Mouse (Mus musculus) heart, postnatal 0 days (tissue): ENCODE measurements around the gene Timp2.

Experiments used
- CTCF ChIP-seq: IDR thresholded peaks from 2 replicates; pipeline ENCODE4 v1.5.1; 2016; ENCODE audit warnings: antibody characterized with exemption, control low read depth, low read depth
- EP300 ChIP-seq: IDR thresholded peaks from 2 replicates; pipeline ENCODE4 v1.6.1; 2016; ENCODE audit warnings: antibody characterized with exemption, low read depth

DNA sequence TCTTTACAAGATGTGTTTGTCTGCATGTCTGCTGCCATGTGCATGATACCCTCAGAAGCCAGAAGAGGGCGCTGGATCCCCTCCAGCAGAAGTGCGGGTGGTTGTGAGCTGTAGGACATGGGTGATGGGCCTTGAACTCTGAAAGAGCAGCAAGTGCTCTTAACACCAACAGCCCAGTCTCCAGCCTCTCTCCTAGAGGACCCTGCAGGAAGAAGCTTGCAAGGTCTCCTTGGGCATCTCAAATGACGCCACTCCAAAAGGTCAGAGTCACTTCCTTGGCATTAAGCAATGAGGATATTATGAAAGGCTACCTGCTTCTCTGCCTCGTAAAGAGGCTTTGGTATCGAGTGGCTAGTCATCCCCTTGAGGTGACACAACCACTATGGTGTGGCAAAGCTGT, 36.9 kb downstream of the Timp2 start:
- TF ChIP-seq CTCF (peak; percentile 69), EP300 (no peak)
